Mouse (Mus musculus) monocyte, adult 2 months (primary cell): Measurements from ENCODE around the gene Sumf2.

Experiments
- DNase-seq, 2 experiments: peaks; one replicate each; pipeline ENCODE4 v3.0.0; 2022; ENCODE audit warnings: low spot score in 2 of 2, low read depth in 1 of 2

Sumf2 gene

GRCm38 (mm10) chr5:129907775-129908174, 61.0 kb downstream of the Sumf2 start:
- DNase-seq: no peak

GRCm38 (mm10) chr5:129908242-129908965, 61.6 kb downstream of the Sumf2 start, which contains the start of gene Nupr1l:
Gene Nupr1l, plus strand, starts transcription at chr5:129908540.
- DNase-seq: peak; percentile 41 to 60

GRCm38 (mm10) chr5:129909147-129909546, 62.4 kb downstream of the Sumf2 start:
- no peak for DNase-seq

- DNase-seq: no peak
These were observed 62.8 kb downstream of the Sumf2 start for GRCm38 (mm10) chr5:129909591-129909990.
